Mouse (Mus musculus) layer of hippocampus, postnatal 36 days (tissue): ENCODE data around the gene Fam84b. TPM values are rescaled to one million over a fixed set of nuclear protein-coding genes. Genes with fewer than 3 reads are reported as not detected.
"Not testable (repeated sequence)": the region's sequence is repeated elsewhere in the genome, so short reads cannot be mapped to it uniquely, and the experiment has no call there.

Experiments used
- DNase-seq, 2 experiments: peaks; one replicate each; pipeline ENCODE4 v3.0.0; 2022
- total RNA-seq, 2 experiments: library from RNA; stranded (reverse); gene quantifications; 2 replicates each; pipeline ENCODE4 v1.2.3; 2021

The Fam84b gene
- 10 to 100 TPM; 13.8 to 15.1 TPM for total RNA-seq

- no peak for DNase-seq
Measured at GRCm38 (mm10) chr15:60853231-60853999, at the start of gene Fam84b. Gene Fam84b, minus strand, starts transcription at chr15:60853778.

- DNase-seq, result no peak
Measured at GRCm38 (mm10) chr15:60898187-60898965, 44.8 kb upstream of the Fam84b start.

- no peak for DNase-seq
Measured at GRCm38 (mm10) chr15:60896040-60896439, 42.5 kb upstream of the Fam84b start.

- DNase-seq, result no peak
Measured at GRCm38 (mm10) chr15:60892976-60893463, 39.4 kb upstream of the Fam84b start.

GRCm38 (mm10) chr15:60888724-60889123 lies 35.1 kb upstream of the Fam84b start:
- no peak for DNase-seq

GRCm38 (mm10) chr15:60875721-60876120 lies 22.1 kb upstream of the Fam84b start:
- DNase-seq, result no peak

GRCm38 (mm10) chr15:60862417-60862816 lies 8.8 kb upstream of the Fam84b start:
- DNase-seq, result no peak

GRCm38 (mm10) chr15:60855112-60855511 lies 1.5 kb upstream of the Fam84b start:
- no peak for DNase-seq

- DNase-seq, result no peak
Measured at GRCm38 (mm10) chr15:60854151-60854550, 573 bp upstream of the Fam84b start.

GRCm38 (mm10) chr15:60848630-60849029 lies 4.9 kb downstream of the Fam84b start:
- no peak for DNase-seq

- DNase-seq, result no peak
Measured at GRCm38 (mm10) chr15:60846291-60846690, 7.3 kb downstream of the Fam84b start.

- no peak for DNase-seq
Measured at GRCm38 (mm10) chr15:60845886-60846285, 7.7 kb downstream of the Fam84b start.

- DNase-seq, result no peak
Measured at GRCm38 (mm10) chr15:60841785-60842184, 11.8 kb downstream of the Fam84b start.

GRCm38 (mm10) chr15:60841312-60841711 lies 12.3 kb downstream of the Fam84b start:
- not testable (repeated sequence) for DNase-seq

- no peak for DNase-seq
Measured at GRCm38 (mm10) chr15:60840296-60840670, 13.3 kb downstream of the Fam84b start.

- DNase-seq, result no peak
Measured at GRCm38 (mm10) chr15:60839539-60840295, 13.9 kb downstream of the Fam84b start.

GRCm38 (mm10) chr15:60838135-60838534 lies 15.4 kb downstream of the Fam84b start:
- no peak for DNase-seq

- DNase-seq, result no peak
Measured at GRCm38 (mm10) chr15:60837719-60838118, 15.9 kb downstream of the Fam84b start.

- no peak for DNase-seq
Measured at GRCm38 (mm10) chr15:60836321-60836720, 17.3 kb downstream of the Fam84b start.

- no peak for DNase-seq
Measured at GRCm38 (mm10) chr15:60834598-60835571, 18.7 kb downstream of the Fam84b start.

- DNase-seq, result no peak
Measured at GRCm38 (mm10) chr15:60833476-60834218, 19.9 kb downstream of the Fam84b start.
